Mouse (Mus musculus) heart, adult 2 months (tissue): ENCODE measurements around the gene Slc10a6.

ENCODE experiments used
- CTCF ChIP-seq: fragments of 200-600 bp; IDR thresholded peaks from 2 replicates; pipeline ENCODE4 v1.8.1; 2022; ENCODE audit warnings: antibody characterized with exemption, mild to moderate bottlenecking, moderate library complexity
- EP300 ChIP-seq: fragments of 200-500 bp; IDR thresholded peaks from 2 replicates; pipeline ENCODE4 v1.6.1; 2011; ENCODE audit warnings: low read depth, low read length, control low read depth; ENCODE audit not compliant: insufficient read depth
- POLR2A ChIP-seq: fragments of 200-500 bp; IDR thresholded peaks from 2 replicates; pipeline ENCODE4 v1.6.1; 2011; ENCODE audit warnings: mild to moderate bottlenecking, low read depth, low read length, control low read depth; ENCODE audit not compliant: insufficient read depth

GRCm38 (mm10) chr5:103595394-103596226, 33.6 kb downstream of the Slc10a6 start:
- TF ChIP-seq POLR2A: no peak
- TF ChIP-seq CTCF: no peak
- TF ChIP-seq EP300: no peak
